Mouse (Mus musculus) heart, postnatal 0 days (tissue): ENCODE measurements around the gene Epb41l4b.

Experiments used
- CTCF ChIP-seq: IDR thresholded peaks from 2 replicates; pipeline ENCODE4 v1.5.1; 2016; ENCODE audit warnings: antibody characterized with exemption, control low read depth, low read depth
- EP300 ChIP-seq: IDR thresholded peaks from 2 replicates; pipeline ENCODE4 v1.6.1; 2016; ENCODE audit warnings: antibody characterized with exemption, low read depth

DNA sequence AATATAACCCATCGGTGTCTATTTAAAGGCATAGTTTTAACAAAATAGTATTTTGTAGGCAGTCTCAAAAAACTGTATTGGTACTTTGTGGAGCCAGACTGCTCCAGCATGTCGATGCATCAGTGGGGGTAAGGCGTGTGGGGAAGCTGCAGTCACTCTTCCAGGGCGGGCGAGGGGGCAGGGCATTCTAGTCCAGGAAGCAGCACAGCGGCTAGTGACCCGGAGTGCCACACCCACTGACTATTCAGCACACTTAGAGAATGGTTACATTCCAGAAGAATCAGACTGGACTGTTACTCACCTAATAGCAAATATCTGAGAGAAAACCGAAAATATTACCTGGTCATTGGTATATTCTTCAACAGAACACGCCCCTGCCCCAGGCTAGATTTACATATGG is 185.7 kb downstream of the Epb41l4b start:
- no peak for TF ChIP-seq CTCF
- no peak for TF ChIP-seq EP300
